Mouse (Mus musculus) forebrain, embryonic 12.5 days (tissue): ENCODE data around the gene Cemip2. TPM values are rescaled to one million over a fixed set of nuclear protein-coding genes. Genes with fewer than 3 reads are reported as not detected.
"Not testable (repeated sequence)": the region's sequence is repeated elsewhere in the genome, so short reads cannot be mapped to it uniquely, and the experiment has no call there.

Experiments used
- ATAC-seq: fragments of 200-750 bp; cut with Nextera tagmentation; 2 replicates; pipeline ENCODE4 v1.8.0; 2017; ENCODE audit warnings: moderate TSS enrichment; ENCODE audit not compliant: low FRiP score
- H3K27ac ChIP-seq: fragments of 300-500 bp; sonication (generic); 2 replicates; pipeline ENCODE4 v1.5.1; 2016; ENCODE audit warnings: mild to moderate bottlenecking
- H3K27me3 ChIP-seq: fragments of 300-500 bp; sonication (generic); 2 replicates; pipeline ENCODE4 v1.6.1; 2016; ENCODE audit warnings: mild to moderate bottlenecking
- H3K36me3 ChIP-seq: fragments of 300-500 bp; sonication (generic); replicated peaks from 2 replicates; pipeline ENCODE4 v1.6.1; 2016; ENCODE audit warnings: mild to moderate bottlenecking
- H3K4me1 ChIP-seq: fragments of 300-500 bp; sonication (generic); 2 replicates; pipeline ENCODE4 v1.6.1; 2016
- H3K4me2 ChIP-seq: fragments of 300-500 bp; sonication (generic); 2 replicates; pipeline ENCODE4 v1.6.1; 2016; ENCODE audit warnings: mild to moderate bottlenecking, moderate library complexity
- H3K4me3 ChIP-seq: fragments of 300-500 bp; sonication (generic); replicated peaks from 2 replicates; pipeline ENCODE4 v1.5.1; 2016; ENCODE audit warnings: mild to moderate bottlenecking
- H3K9ac ChIP-seq: fragments of 300-500 bp; sonication (generic); 2 replicates; pipeline ENCODE4 v1.6.1; 2016; ENCODE audit warnings: mild to moderate bottlenecking
- H3K9me3 ChIP-seq: fragments of 300-500 bp; sonication (generic); 2 replicates; pipeline ENCODE4 v1.6.1; 2016
- WGBS: fragments of 180-500 bp; shearing (Covaris S2); methylation state at CpG from one replicate; pipeline ENCODE4 v1.1.7; 2016; 5-methylcytosine and 5-hydroxymethylcytosine counted together
- polyA plus RNA-seq: library from polyadenylated mRNA; unstranded; fragments of >200 nt; fragmentation: Nextera tagmentation; extraction: Ambion mirVana; gene quantifications from 2 replicates; pipeline ENCODE4 v1.2.1, GENCODE M21; 2016

The Cemip2 gene
- polyA plus RNA-seq, 1 experiment from 2014 or later: 88.7 TPM

- Histone ChIP-seq H3K27ac (no peak overlapping the region), H3K4me2 (no peak overlapping the region), H3K4me1 (no peaks in the 10 kb centered on the region), H3K9me3 (no peaks in the 10 kb centered on the region), H3K36me3 (peaks cover 20% of the 10 kb centered on the region), H3K27me3 (no peaks in the 10 kb centered on the region), H3K4me3 (no peak overlapping the region), H3K9ac (no peak overlapping the region)
- no peak for ATAC-seq
- WGBS: 86% methylated on average over 5 of the region's 5 CpGs
These were observed 84.3 kb downstream of the Cemip2 start for GRCm38 (mm10) chr19:21862289-21862990.

- Histone ChIP-seq H3K4me2 (no peak overlapping the region), H3K9me3 (no peaks in the 10 kb centered on the region), H3K9ac (no peak overlapping the region), H3K4me1 (no peaks in the 10 kb centered on the region), H3K27ac (no peak overlapping the region), H3K4me3 (no peak overlapping the region), H3K27me3 (no peaks in the 10 kb centered on the region), H3K36me3 (peaks cover 16% of the 10 kb centered on the region)
- WGBS: 89% methylated on average over 9 of the region's 9 CpGs
- no peak for ATAC-seq
These were observed 85.1 kb downstream of the Cemip2 start for GRCm38 (mm10) chr19:21862991-21863931.

- Histone ChIP-seq H3K9me3 (no peaks in the 10 kb centered on the region), H3K4me3 (no peak overlapping the region), H3K4me2 (no peak overlapping the region), H3K4me1 (no peaks in the 10 kb centered on the region), H3K9ac (no peak overlapping the region), H3K27me3 (no peaks in the 10 kb centered on the region), H3K27ac (no peak overlapping the region), H3K36me3 (0 out of 2 replicates have a peak, but pooled peaks cover 4% of the 10 kb centered on the region)
- ATAC-seq: no peak
- 89% methylated on average over 7 of the region's 7 CpGs for WGBS
These were observed 87.3 kb downstream of the Cemip2 start for GRCm38 (mm10) chr19:21865242-21866055.

GRCm38 (mm10) chr19:21866094-21866493 is 88.0 kb downstream of the Cemip2 start:
- ATAC-seq: no peak
- Histone ChIP-seq H3K9me3 (no peaks in the 10 kb centered on the region), H3K4me2 (no peak overlapping the region), H3K36me3 (0 out of 2 replicates have a peak, but pooled peaks cover 4% of the 10 kb centered on the region), H3K4me3 (no peak overlapping the region), H3K27me3 (no peaks in the 10 kb centered on the region), H3K27ac (no peak overlapping the region), H3K4me1 (no peaks in the 10 kb centered on the region), H3K9ac (no peak overlapping the region)

- not testable (repeated sequence) for ATAC-seq, H3K9me3 ChIP-seq, H3K36me3 ChIP-seq, H3K9ac ChIP-seq, H3K4me1 ChIP-seq, H3K27ac ChIP-seq, H3K4me3 ChIP-seq, H3K4me2 ChIP-seq, H3K27me3 ChIP-seq
- WGBS: 93% methylated on average over 4 of the region's 4 CpGs
These were observed 88.6 kb downstream of the Cemip2 start for GRCm38 (mm10) chr19:21866756-21867155.

- no peaks in the 10 kb centered on the region for H3K36me3 ChIP-seq
- H3K4me2 ChIP-seq: no peak overlapping the region
- H3K27me3 ChIP-seq: no peaks in the 10 kb centered on the region
- H3K9me3 ChIP-seq: no peaks in the 10 kb centered on the region
- no peak overlapping the region for H3K27ac ChIP-seq
- 85% methylated on average over 2 of the region's 2 CpGs for WGBS
- H3K4me1 ChIP-seq: no peaks in the 10 kb centered on the region
- no peak overlapping the region for H3K4me3 ChIP-seq
- no peak for ATAC-seq
- H3K9ac ChIP-seq: no peak overlapping the region
These were observed 90.3 kb downstream of the Cemip2 start for GRCm38 (mm10) chr19:21868471-21868870.

GRCm38 (mm10) chr19:21882110-21882940 is 104.2 kb downstream of the Cemip2 start:
- no peaks in the 10 kb centered on the region for H3K27me3 ChIP-seq
- no peak overlapping the region; the same call in 1 of the 2 replicates for H3K27ac ChIP-seq
- peaks cover 9% of the 10 kb centered on the region; the same call in 1 of the 2 replicates for H3K4me1 ChIP-seq
- H3K9ac ChIP-seq: no peak overlapping the region
- H3K9me3 ChIP-seq: no peaks in the 10 kb centered on the region
- H3K4me2 ChIP-seq: no peak overlapping the region
- no peak overlapping the region for H3K4me3 ChIP-seq
- no peaks in the 10 kb centered on the region for H3K36me3 ChIP-seq
- 21% methylated on average over 8 of the region's 8 CpGs for WGBS
- no peak for ATAC-seq

- Histone ChIP-seq H3K9me3 (no peaks in the 10 kb centered on the region), H3K27ac (no peak overlapping the region), H3K4me3 (no peak overlapping the region), H3K4me2 (no peak overlapping the region), H3K27me3 (no peaks in the 10 kb centered on the region), H3K4me1 (peaks cover 9% of the 10 kb centered on the region; the same call in 1 of the 2 replicates), H3K36me3 (no peaks in the 10 kb centered on the region), H3K9ac (no peak overlapping the region)
- no peak for ATAC-seq
- WGBS: 88% methylated on average over 3 of the region's 3 CpGs
These were observed 104.9 kb downstream of the Cemip2 start for GRCm38 (mm10) chr19:21883053-21883452.

GRCm38 (mm10) chr19:21883922-21884321 is 105.8 kb downstream of the Cemip2 start:
- Histone ChIP-seq H3K4me3 (no peak overlapping the region), H3K36me3 (no peaks in the 10 kb centered on the region), H3K9ac (no peak overlapping the region), H3K27ac (no peak overlapping the region), H3K4me2 (no peak overlapping the region), H3K9me3 (no peaks in the 10 kb centered on the region), H3K4me1 (peaks cover 9% of the 10 kb centered on the region; the same call in 1 of the 2 replicates), H3K27me3 (no peaks in the 10 kb centered on the region)
- WGBS: 77% methylated on average over 2 of the region's 2 CpGs
- peak; percentile 60; the same call in 1 of the 2 replicates for ATAC-seq

GRCm38 (mm10) chr19:21884385-21884784 is 106.2 kb downstream of the Cemip2 start:
- Histone ChIP-seq H3K9me3 (no peaks in the 10 kb centered on the region), H3K27ac (no peak overlapping the region), H3K4me3 (no peak overlapping the region), H3K4me2 (no peak overlapping the region), H3K4me1 (peaks cover 9% of the 10 kb centered on the region; the same call in 1 of the 2 replicates), H3K36me3 (no peaks in the 10 kb centered on the region), H3K9ac (no peak overlapping the region), H3K27me3 (no peaks in the 10 kb centered on the region)
- WGBS: 47% methylated on average over 4 of the region's 4 CpGs
- ATAC-seq: no peak; the same call in 1 of the 2 replicates

GRCm38 (mm10) chr19:21886166-21886657 is 108.1 kb downstream of the Cemip2 start:
- ATAC-seq: no peak
- H3K9ac ChIP-seq: no peak overlapping the region
- WGBS: 76% methylated on average over 4 of the region's 4 CpGs
- no peak overlapping the region for H3K27ac ChIP-seq
- no peak overlapping the region for H3K4me3 ChIP-seq
- H3K27me3 ChIP-seq: no peaks in the 10 kb centered on the region
- H3K36me3 ChIP-seq: no peaks in the 10 kb centered on the region
- peaks cover 9% of the 10 kb centered on the region; the same call in 1 of the 2 replicates for H3K4me1 ChIP-seq
- H3K4me2 ChIP-seq: no peak overlapping the region
- H3K9me3 ChIP-seq: no peaks in the 10 kb centered on the region
